Mouse (Mus musculus) heart, embryonic 14.5 days (tissue): ENCODE measurements at regions not wholly inside any gene's neighbourhood (a gene's known extent, or its start where the extent isn't known, plus 50 kb on each side); places are given as distances from the start of the nearest gene placed in this dataset.

Experiments used
- ATAC-seq: fragments of 200-750 bp; cut with Nextera tagmentation; 2 replicates; pipeline ENCODE4 v1.8.0; 2017; ENCODE audit warnings: low read depth, moderate TSS enrichment; ENCODE audit not compliant: insufficient number of reproducible peaks, insufficient read depth, low FRiP score
- H3K27ac ChIP-seq, 2 experiments: fragments of 200-500 bp in 1 of 2; fragments of 300-500 bp in 1 of 2; sonication (generic) in 1 of 2; replicated peaks in 1 of 2; 2 replicates each; pipeline ENCODE4 v1.5.1; 2012 to 2014; ENCODE audit warnings: low read depth in 2 of 2, low read length in 2 of 2, control low read depth in 1 of 2, mild to moderate bottlenecking in 1 of 2, mixed read lengths in 1 of 2; ENCODE audit not compliant: control insufficient read depth in 1 of 2, insufficient read depth in 1 of 2
- H3K27me3 ChIP-seq: fragments of 300-500 bp; sonication (generic); 2 replicates; pipeline ENCODE4 v1.6.1; 2014; ENCODE audit warnings: mild to moderate bottlenecking, low read length, control low read depth; ENCODE audit not compliant: control insufficient read depth, insufficient read depth
- H3K36me3 ChIP-seq: fragments of 300-500 bp; sonication (generic); 2 replicates; pipeline ENCODE4 v1.6.1; 2014; ENCODE audit warnings: mild to moderate bottlenecking, control low read depth, low read length, mixed read lengths; ENCODE audit not compliant: control insufficient read depth, insufficient read depth
- H3K4me1 ChIP-seq, 2 experiments: fragments of 200-500 bp in 1 of 2; fragments of 300-500 bp in 1 of 2; sonication (generic) in 1 of 2; 2 replicates each; pipeline ENCODE4 v1.6.1; 2012 to 2014; ENCODE audit warnings: low read length in 2 of 2, control low read depth in 1 of 2, mixed read lengths in 1 of 2; ENCODE audit not compliant: control insufficient read depth in 2 of 2, insufficient read depth in 2 of 2
- H3K4me2 ChIP-seq: fragments of 300-500 bp; sonication (generic); 2 replicates; pipeline ENCODE4 v1.6.1; 2014; ENCODE audit warnings: mild to moderate bottlenecking, low read length
- H3K4me3 ChIP-seq, 2 experiments: fragments of 200-500 bp in 1 of 2; fragments of 300-500 bp in 1 of 2; sonication (generic) in 1 of 2; 2 replicates each; pipeline ENCODE4 v1.5.1; 2012 to 2014; ENCODE audit warnings: low read length in 2 of 2, mild to moderate bottlenecking in 2 of 2, control low read depth in 1 of 2, low read depth in 1 of 2, moderate library complexity in 1 of 2; ENCODE audit not compliant: control insufficient read depth in 1 of 2, insufficient read depth in 1 of 2
- H3K9ac ChIP-seq: fragments of 300-500 bp; sonication (generic); 2 replicates; pipeline ENCODE4 v1.6.1; 2014; ENCODE audit warnings: mild to moderate bottlenecking, low read length
- H3K9me3 ChIP-seq: fragments of 300-500 bp; sonication (generic); 2 replicates; pipeline ENCODE4 v1.6.1; 2016; ENCODE audit warnings: low read length, control low read depth; ENCODE audit not compliant: control insufficient read depth
- WGBS: fragments of 180-500 bp; shearing (Covaris S2); extraction: QIAGEN DNeasy Blood & Tissue Kit; methylation state at CpG from one replicate; pipeline ENCODE4 v1.1.7; 2014; 5-methylcytosine and 5-hydroxymethylcytosine counted together

DNA sequence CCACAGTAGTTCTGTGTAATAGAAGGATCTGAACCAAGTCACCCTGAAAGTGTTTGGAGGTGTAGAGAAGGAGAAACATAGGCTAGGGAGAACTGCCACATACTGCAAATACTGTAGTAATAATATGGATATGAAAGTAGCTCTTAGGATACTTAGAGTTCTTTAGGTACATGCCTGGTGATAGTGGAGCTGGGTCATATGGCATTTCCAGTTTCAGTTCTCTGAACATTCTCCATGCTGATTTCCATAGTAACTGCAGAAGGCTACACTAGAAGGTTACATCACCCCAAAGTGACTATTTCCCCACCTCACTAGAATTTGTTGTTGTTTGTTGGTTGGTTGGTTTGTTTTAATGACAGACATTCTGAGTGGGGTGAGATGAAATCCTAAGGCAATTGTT, 253.2 kb upstream of the Kdm8 start:
- no peak for ATAC-seq
- H3K9ac ChIP-seq = no peak overlapping the region
- H3K27me3 ChIP-seq = no peaks in the 10 kb centered on the region

DNA sequence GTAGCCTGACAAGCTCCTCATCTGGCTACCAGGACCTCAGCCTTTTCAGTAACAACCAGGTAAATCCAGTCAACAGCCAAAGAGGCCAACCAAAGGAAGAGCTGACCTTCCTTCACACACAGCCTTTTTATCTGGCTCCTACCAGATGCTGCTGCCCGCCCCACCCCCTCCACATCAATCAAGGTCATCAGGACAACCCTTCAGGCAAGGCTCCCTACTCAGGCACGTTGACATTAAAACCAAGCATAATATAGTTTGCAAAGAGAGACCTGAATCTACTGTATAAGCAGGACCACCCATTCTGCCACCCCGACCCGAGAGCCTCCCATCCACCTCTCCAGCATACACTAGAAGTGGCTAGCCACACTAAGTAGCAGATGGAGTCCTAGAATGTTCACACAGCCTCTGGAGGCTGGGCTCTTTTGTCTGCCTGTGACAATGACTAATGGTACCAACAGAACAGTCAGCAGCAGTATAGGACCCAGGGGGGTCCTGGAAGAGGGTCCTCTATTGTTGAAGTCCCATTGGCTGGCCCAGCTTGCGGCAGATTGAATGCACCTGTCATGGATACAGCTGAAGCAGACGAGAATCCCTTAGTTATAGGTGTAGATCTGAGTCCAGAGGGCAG, 233.0 kb upstream of the Kdm8 start:
- no peak overlapping the region for H3K4me3 ChIP-seq
- H3K36me3 ChIP-seq = no peaks in the 10 kb centered on the region
- H3K4me2 ChIP-seq = no peak overlapping the region
- no peaks in the 10 kb centered on the region for H3K4me1 ChIP-seq
- ATAC-seq = no peak
- H3K27me3 ChIP-seq = no peaks in the 10 kb centered on the region
- no peaks in the 10 kb centered on the region for H3K9me3 ChIP-seq
- no peak overlapping the region for H3K9ac ChIP-seq
- H3K27ac ChIP-seq = no peak overlapping the region
- 70% methylated on average over 6 of the region's 6 CpGs for WGBS

More for the DNA sequence above, 253.2 kb upstream of the Kdm8 start:
- H3K4me1 ChIP-seq = no peaks in the 10 kb centered on the region
- no peaks in the 10 kb centered on the region for H3K9me3 ChIP-seq
- no peak overlapping the region for H3K4me2 ChIP-seq
- H3K4me3 ChIP-seq = no peak overlapping the region
- no peaks in the 10 kb centered on the region for H3K36me3 ChIP-seq
- H3K27ac ChIP-seq = no peak overlapping the region

DNA sequence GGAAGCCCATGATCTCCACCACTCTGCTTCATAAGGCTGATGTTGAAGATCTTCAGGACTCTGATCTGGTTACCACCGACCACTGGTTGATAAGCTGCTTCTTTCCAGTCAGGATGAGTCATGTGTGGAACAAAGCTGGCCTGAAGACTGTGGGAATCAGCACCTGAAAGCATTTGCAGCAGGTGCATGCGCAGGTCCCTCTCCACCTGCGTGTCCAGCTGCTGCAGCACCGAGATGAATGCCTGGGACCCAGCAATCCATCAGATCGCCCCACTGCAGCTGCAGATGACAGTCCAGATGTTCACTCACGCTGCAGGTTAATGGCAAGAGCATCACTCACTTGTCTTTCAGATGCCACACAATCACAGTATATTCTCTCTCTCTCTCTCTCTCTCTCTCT, 230.4 kb upstream of the Kdm8 start:
- Histone ChIP-seq H3K27ac (no peak overlapping the region), H3K4me2 (no peak overlapping the region), H3K9ac (no peak overlapping the region), H3K4me3 (no peak overlapping the region), H3K9me3 (no peaks in the 10 kb centered on the region), H3K36me3 (no peaks in the 10 kb centered on the region), H3K27me3 (no peaks in the 10 kb centered on the region), H3K4me1 (no peaks in the 10 kb centered on the region)
- no peak for ATAC-seq
- 69% methylated on average over 6 of the region's 6 CpGs for WGBS

DNA sequence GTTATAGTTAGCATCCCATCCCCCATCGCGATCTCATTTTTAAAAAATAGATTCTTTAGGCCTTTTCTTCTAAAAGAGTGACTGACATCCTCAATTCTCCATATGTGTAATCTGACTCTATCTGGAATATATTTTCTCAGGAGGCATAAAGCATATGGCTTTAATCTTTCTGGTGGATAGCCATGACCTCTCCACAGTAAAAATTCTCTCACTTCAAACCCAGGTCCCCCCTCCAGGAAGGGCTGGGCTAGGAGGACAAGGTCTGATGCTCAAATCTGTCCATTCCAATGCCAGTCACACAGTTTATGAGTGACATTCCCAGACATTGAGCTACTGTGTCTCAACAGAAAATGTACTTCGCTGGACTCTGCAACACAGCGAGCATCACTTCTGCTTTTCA, 226.8 kb upstream of the Kdm8 start:
- Histone ChIP-seq H3K4me2 (no peak overlapping the region), H3K4me1 (no peaks in the 10 kb centered on the region), H3K27ac (no peak overlapping the region), H3K9me3 (no peaks in the 10 kb centered on the region), H3K9ac (no peak overlapping the region), H3K36me3 (no peaks in the 10 kb centered on the region), H3K4me3 (no peak overlapping the region), H3K27me3 (no peaks in the 10 kb centered on the region)
- ATAC-seq = no peak
- 82% methylated on average over 4 of the region's 4 CpGs for WGBS

DNA sequence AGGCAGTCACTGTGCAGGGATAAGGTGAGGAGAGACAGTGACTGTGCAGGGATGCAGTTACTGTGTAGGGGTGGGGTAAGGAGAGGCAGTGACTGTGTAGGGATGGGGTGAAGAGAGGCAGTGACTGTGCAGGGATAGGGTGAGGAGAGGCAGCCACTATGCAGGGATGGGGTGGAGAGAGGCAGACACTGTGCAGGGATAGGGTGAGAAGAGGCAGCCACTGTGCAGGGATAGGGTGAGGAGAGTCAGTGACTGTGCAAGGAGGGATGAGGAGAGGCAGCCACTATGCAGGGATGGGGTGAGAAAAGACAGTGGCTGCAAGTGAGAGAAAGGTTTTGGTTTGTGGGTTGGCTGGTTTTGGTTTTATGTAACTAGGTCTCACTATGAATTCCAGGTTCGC, 221.8 kb upstream of the Kdm8 start:
- Histone ChIP-seq H3K36me3 (no peaks in the 10 kb centered on the region), H3K4me1 (no peaks in the 10 kb centered on the region)
- no peak for ATAC-seq

DNA sequence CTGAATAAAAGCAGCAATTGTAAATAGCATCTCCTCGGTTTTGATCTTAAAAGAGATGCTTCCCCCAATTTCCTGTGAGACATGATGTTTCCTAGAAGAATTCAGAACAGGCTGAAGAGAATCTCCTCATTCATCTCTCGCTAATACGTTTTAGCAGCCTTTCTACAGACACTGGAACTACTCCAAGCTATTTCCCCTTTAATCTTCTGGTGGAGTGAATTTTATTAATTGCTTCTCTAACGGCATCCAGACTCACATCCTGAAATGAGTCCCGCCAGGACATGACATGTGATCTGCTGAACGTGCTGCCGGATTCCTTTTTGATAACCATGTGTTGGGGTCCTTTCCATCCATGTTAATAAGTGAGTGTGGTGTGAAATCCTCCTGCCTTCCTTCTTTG, 209.6 kb upstream of the Kdm8 start:
- Histone ChIP-seq H3K27me3 (no peaks in the 10 kb centered on the region), H3K9me3 (no peaks in the 10 kb centered on the region), H3K27ac (no peak overlapping the region), H3K9ac (no peak overlapping the region), H3K36me3 (no peaks in the 10 kb centered on the region), H3K4me2 (no peak overlapping the region), H3K4me1 (no peaks in the 10 kb centered on the region), H3K4me3 (no peak overlapping the region)
- ATAC-seq = no peak
- WGBS = 63% methylated on average over 7 of the region's 7 CpGs

More for the DNA sequence above, 221.8 kb upstream of the Kdm8 start:
- Histone ChIP-seq H3K9me3 (no peaks in the 10 kb centered on the region), H3K4me3 (no peak overlapping the region), H3K27ac (no peak overlapping the region), H3K27me3 (no peaks in the 10 kb centered on the region), H3K9ac (no peak overlapping the region), H3K4me2 (no peak overlapping the region)
- 75% methylated on average over 1 of the region's 1 CpGs for WGBS

DNA sequence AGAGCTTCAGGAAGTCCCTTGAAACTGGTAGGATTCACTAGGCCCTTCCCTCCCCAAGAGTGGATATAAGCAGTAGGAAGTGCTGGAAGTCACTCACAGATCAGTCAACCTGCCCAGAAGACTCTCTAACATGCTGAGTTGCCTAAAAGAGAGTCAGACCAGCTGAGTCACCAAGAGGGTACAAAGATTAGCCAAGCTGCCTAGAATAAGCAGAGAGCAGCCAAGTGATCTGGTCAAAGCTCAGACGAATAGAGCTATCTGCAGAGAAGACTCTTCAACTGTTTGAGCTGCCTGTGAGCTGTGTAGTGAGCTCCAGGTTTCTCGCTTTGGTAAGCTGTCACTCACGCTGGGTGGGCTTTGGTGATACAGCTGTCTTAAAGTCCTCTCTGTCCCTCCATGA, 207.4 kb upstream of the Kdm8 start:
- Histone ChIP-seq H3K9ac (no peak overlapping the region), H3K4me2 (no peak overlapping the region), H3K4me3 (no peak overlapping the region), H3K9me3 (no peaks in the 10 kb centered on the region), H3K27me3 (no peaks in the 10 kb centered on the region), H3K27ac (no peak overlapping the region), H3K36me3 (no peaks in the 10 kb centered on the region), H3K4me1 (no peaks in the 10 kb centered on the region)
- no peak for ATAC-seq
- WGBS = 57% methylated on average over 3 of the region's 3 CpGs

DNA sequence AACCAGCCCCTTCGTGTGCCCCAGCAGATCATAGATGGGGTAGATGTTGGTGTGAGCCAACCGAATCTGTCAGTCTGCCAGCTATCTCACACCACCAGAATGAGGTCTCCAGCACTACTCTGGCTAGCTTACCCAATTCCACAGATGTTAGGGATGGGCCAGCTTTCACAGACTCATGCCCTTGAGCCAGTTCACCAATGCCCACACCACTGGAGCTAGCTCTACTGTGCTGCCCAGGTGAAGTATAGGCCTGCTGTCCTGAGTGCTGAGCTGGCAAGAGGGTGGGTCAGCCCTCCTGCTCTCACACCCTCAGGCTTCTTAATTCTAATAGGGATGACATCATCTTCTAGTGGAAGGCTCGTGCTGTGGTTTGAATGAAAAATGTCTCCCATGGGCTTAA, 201.5 kb upstream of the Kdm8 start:
- Histone ChIP-seq H3K36me3 (no peaks in the 10 kb centered on the region), H3K9ac (no peak overlapping the region), H3K4me1 (no peaks in the 10 kb centered on the region), H3K27me3 (no peaks in the 10 kb centered on the region), H3K9me3 (no peaks in the 10 kb centered on the region), H3K4me3 (no peak overlapping the region), H3K27ac (no peak overlapping the region), H3K4me2 (no peak overlapping the region)
- WGBS = 79% methylated on average over 3 of the region's 3 CpGs
- no peak for ATAC-seq
